Mouse (Mus musculus) G1E (cell line): ENCODE measurements around the gene Ralbp1.

Experiments used
- CTCF ChIP-seq: IDR thresholded peaks from 2 replicates; pipeline ENCODE4 v1.5.1; 2012; ENCODE audit warnings: low read depth, low read length, inconsistent platforms, mixed read lengths
- GATA1 ChIP-seq: IDR thresholded peaks from 2 replicates; pipeline ENCODE4 v1.6.1; 2012; ENCODE audit warnings: borderline replicate concordance, low read length, inconsistent platforms, mixed read lengths
- GATA2 ChIP-seq: IDR thresholded peaks from 2 replicates; pipeline ENCODE4 v1.6.1; 2012; ENCODE audit warnings: low read depth, low read length, inconsistent platforms, borderline replicate concordance
- POLR2AphosphoS5 ChIP-seq: IDR thresholded peaks from 2 replicates; pipeline ENCODE4 v1.6.1; 2012; ENCODE audit warnings: low read depth, low read length, inconsistent platforms; ENCODE audit not compliant: insufficient replicate concordance
- TAL1 ChIP-seq: conservative IDR thresholded peaks from 2 replicates; pipeline ENCODE4 v1.6.1; 2012; ENCODE audit warnings: low read depth, low read length, inconsistent platforms, mixed read lengths

DNA sequence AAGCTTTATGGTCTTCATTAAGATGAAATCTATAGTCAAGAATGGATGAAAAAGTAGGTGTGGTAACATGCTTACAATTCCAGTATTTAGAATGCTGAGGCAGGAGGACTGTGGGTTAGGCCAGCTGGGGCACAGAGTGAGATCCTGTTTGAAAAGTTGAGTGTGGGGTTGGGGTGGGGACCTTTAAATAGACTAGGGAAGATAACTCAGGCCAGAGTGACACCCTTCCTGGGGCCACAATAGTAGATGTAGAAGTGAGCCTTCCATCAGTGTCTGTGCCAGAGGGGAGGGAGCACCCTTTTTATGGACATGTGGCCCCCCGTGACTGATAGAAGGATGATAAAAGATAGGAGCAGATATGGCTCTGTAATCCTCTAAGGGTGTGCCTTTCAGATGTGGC is 86.2 kb downstream of the Ralbp1 start:
- no peak for TF ChIP-seq CTCF
- no peak for TF ChIP-seq POLR2AphosphoS5
- TF ChIP-seq GATA1, result no peak
- no peak for TF ChIP-seq TAL1
- no peak for TF ChIP-seq GATA2
